Mouse (Mus musculus) G1E-ER4 (cell line): ENCODE measurements around the gene Gm20388. TPM values are rescaled to one million over a fixed set of nuclear protein-coding genes. Genes with fewer than 3 reads are reported as not detected.

Experiments
- GATA1 ChIP-seq: IDR thresholded peaks from one replicate; pipeline ENCODE4 v1.8.0; 2012; ENCODE audit warnings: low read length, inconsistent platforms
- polyA plus RNA-seq: library from polyadenylated mRNA; stranded (reverse); fragments of >175 nt; gene quantifications from 2 replicates; pipeline ENCODE4 v1.2.3, GENCODE M21; 2012

The Gm20388 gene
- polyA plus RNA-seq, 1 experiment = not detected

DNA sequence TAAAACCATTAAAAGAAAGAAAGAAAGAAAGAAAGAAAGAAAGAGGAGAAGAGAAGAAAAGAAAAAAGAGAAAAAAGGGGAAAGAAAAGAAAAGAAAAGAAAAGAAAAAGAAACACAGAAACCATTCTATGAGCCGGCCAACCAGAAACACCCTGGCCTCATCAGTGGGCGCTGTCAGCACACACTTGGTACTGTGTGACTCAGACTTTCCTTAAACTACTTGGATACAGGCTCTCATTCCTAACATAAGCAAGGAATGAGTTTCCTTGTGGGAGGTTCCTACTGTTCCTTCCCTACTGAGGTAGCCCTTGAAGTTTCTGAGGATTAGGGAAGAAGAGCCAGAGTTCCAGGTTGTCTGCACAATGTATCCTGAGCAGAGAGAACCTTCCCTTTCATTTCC is 3420.7 kb downstream of the Gm20388 start:
- TF ChIP-seq GATA1 = no peak

DNA sequence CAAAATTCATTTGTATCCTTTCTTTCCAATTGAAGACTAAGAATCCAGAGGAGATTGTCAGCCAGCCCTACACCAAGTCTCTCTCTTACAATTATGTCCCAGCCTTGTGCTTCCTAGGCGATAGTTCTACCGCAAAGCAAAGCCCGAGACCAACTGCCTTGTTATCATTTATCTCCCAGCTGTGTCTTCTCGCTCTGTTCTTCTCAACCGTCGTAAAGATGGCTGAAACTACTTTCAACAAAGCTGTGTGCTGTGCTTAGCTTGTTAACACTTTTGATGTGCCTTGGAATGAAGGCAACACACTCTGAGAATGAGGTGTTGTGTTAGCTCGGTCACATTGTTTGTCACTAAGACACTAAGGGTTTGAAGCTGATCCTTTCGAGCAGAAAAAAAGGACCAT is 3421.2 kb downstream of the Gm20388 start:
- TF ChIP-seq GATA1 = no peak

DNA sequence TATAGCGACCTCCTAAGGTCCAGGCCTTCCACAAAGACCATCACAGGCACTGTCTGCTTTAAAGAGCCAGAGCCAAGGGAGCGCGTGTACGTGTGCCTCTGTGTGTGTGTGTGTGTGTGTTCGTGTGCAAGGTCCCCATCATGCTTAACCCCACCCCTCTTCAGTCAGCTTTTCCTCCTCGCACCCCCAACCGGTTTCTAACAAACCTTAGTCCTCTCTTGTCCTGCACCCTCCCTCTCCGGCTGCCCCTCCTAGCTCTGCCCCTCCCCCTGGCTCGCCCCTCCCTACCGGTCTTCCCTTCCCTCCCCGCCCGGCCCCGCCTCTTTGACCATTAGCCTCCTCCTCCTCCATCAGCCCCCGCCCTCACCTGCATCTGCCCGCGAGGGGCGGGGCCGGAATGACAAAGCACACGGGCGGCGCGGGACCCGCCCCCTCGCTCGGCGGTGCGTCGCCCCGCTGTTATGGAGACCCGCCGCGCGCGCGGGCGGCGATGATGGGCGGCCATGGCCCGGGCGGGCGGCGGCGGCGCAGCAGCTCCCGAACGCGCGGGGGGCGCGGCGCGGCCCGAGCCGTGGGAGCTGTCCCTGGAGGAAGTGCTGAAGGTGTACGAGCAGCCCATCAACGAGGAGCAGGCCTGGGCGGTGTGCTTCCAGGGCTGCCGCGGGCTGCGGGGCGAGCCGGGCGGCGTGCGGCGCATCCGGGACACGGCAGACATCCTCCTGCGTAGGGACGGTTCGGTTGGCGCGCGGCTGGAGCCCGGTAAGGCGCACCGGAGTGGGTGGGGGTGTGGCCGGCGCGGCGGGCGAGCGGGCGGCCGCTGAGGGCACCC is 3421.8 kb downstream of the Gm20388 start, which contains the start of gene Spire2:
TSS of gene Spire2 (plus strand) at position 452 of the 829 bp plus-strand sequence.
- no peak for TF ChIP-seq GATA1

DNA sequence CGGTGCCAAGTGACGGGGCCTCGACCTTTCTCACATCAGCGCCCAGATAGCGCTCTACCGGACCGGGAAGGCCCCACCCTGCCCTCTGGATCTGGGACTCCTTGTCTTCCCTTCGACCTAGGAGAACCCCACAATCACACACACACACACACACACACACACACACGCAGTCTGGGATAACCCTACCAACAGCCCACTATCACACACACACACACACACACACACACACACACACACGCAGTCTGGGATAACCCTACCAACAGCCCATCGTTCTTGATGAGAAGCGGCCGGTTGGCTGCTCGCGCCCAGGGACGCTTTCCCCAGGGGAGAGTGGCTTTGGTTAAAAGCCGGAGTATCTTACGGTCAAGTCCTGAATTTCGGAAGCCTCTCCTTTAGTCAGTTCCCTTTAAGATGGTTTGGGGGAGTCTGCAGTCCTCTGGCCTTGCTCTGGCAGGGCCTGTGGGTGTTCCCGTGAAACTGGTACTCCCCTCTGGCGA is 3422.5 kb downstream of the Gm20388 start:
- TF ChIP-seq GATA1 = no peak

DNA sequence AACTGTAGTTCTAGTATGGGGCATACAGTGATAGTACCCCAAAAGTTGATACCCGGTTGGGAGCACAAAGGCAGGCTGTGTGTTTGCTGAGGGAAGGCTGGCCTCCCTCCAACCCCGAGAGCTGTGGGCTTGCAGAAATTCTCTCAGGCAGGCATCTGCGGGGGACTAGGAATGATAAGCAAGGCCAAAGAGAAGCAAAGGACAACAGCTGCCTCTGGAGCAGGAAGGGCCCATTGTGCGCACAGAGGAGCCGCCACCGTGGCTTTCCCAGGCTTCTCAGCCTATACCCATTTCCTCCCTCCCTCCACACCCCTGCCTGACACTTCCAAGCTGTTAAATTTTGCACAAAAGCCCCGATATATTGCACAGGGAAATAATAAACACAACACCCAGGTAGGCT is 3423.2 kb downstream of the Gm20388 start:
- no peak for TF ChIP-seq GATA1

DNA sequence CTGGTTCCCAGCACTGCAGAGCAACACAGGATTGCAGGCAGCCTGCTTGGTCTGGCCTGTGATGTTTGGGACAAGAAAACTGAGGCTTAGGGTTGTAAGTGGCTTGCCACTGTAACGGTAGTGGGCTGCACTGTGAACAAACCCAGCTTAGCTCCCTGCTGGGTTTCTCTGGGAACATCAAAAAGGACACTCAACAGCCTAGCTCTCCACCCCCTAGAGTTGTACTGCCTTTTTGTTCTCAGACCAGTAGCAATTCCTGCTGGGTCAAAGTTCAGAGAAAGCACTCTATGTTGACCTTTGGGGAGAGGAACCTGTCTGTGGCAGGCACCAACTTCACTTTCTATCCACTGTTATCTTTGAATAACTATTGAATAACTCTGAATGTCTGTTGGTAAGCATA is 3423.8 kb downstream of the Gm20388 start:
- no peak for TF ChIP-seq GATA1

DNA sequence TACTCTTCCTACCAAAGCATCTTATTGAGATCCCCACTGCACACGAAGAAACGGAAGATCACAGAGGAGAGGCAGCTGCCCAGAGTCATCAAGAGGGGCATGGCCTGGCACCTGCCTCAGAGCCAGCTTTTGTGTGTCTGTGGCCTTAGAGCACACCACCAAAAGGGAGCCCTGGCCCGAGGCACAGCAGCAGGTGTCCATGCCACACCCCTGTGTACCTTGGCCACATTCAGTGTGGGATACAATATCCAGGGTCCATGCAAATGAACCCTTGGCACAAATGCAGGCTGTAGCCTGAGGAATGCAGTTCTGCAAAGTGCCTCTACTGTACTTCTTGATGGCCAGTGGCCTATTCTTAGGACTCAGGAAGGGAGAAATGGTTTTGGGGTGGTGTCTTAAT is 3426.8 kb downstream of the Gm20388 start:
- no peak for TF ChIP-seq GATA1

DNA sequence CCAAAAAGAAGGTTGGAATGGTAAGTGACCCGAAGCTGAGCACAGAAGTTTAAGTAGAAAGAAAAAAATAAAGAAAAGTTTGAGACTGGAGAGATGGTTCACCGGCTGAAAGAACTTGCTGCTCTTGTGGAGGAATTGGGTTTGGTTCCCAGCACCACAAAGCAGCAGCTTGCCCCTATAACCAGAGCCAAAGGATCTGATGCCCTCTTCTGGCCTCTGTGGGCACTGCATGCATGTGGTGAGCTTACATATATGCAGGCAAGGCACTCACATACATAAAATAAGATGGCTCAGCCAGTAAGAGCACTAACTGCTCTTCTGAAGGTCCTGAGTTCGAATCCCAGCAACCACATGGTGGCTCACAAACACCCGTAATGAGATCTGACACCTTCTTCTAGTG is 3429.4 kb downstream of the Gm20388 start:
- no peak for TF ChIP-seq GATA1

DNA sequence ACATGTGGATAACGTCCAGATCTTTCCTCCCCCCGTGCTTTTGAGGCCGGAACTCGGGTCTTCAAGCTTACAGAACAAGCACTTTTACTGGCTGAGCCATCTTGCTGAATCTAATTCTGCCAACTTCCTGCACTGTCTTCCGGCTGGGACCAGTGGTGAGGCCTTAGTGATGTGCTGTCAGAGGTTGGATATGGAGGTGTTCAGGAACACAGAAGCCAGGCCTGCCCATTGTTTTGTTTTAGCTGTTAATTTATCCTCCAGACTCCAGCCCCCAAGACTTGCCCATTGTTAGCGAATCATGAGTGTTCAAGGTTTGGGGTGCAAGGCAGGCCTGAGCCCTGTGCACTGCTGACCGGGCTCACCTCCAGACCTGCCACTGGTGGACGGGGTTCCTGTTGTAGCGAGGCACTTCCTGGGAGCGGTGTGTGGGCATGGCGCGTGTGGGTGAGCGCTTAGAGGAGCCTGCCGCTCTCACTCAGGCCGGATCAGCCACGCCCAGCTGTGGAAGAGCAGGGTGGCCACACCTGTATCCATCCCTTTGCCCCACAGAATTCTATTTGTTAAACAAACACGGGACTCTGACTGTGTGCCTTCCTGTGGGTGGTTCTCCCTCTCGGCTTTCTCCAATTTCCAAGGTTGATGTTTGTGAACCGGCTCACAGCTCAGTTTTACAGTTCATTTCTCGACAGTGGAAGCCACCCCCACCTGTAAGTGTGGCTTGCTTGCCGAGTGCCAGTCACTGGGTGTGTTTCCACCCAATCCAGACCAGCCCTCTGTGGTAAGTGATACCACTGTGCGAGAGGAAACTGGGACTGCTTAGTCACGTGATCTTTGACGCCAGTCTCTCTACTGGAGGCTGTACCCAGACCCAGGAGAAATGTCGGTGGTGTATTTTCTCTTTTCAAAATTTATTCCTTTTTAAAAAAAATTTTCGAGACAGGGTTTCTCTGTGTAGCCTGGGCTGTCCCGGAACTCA is 3430.7 kb downstream of the Gm20388 start:
- no peak for TF ChIP-seq GATA1

DNA sequence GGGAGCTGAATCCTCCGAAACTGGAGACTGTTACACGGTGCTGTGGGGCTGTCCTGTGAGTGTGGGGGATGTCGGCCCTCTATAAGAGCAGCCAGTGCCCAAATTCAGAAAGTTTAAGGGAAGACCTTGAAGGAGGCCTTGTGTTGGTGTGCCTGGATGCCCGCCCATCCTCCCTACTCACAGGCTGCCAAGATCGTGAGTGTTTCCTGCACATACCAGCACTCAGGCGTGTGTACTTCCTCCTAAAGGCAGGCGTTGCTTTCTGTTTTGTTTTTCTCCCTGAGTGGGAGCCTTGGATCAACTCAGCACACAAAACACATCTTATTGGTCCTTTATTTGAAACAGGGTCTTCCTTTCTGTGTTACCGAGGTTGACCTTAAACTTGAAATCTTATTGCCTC is 3431.6 kb downstream of the Gm20388 start:
- TF ChIP-seq GATA1 = no peak

DNA sequence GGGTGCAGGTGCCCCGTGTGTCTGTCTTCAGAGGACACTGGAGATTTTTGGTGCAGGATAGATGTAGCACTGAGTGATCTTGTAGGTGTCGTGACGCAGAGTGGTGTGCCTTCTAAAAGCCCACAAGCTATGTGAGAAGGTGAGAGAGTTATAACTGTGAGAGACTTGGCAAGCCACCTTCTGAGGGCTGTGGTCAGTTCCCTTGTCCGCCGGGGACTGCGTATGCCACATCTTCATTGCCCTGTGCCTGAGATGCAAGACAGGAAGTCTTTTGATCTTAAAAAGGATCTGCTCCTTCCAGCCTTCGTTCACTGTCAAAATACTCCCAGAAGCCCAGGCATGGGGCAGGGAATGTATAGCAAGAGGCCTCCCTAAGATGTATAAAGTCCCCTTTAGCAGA is 3432.3 kb downstream of the Gm20388 start:
- TF ChIP-seq GATA1 = no peak

DNA sequence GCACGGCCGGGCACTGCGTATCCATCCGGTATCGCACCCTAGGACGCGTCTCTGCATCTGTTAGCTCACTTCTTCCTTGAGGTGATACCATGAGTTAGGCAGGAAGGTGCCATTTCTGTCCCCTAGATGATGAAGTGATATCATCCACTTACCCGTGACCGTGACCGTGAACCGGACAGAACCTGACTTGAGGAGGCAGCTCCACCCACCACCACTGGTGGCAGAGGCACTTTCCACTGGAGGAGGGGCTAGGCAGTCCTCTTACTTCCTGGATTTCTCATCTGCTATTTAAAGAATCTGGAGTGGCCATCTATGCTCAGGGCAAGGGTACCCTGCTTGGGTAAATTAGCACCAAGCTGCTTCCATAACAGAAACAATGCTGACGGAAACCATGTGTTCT is 3432.8 kb downstream of the Gm20388 start:
- TF ChIP-seq GATA1 = no peak

DNA sequence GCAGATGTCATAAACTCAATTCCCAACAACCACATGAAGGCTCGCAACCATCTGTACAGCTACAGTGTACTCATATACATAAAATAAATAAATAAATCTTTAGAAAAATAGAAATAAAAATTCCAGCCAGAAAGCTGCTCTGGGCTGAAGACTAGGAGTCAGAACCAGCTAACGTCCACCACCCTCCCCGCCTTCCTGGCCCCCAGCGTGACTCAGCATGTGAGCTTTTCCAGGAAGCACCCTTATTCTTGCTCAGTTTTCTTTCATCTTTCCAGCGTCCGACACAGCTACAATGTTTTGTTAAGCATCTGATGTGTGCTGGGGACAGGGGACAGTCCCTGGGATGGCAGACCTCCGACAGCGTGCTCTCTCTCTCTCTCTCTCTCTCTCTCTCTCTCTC is 3434.5 kb downstream of the Gm20388 start:
- no peak for TF ChIP-seq GATA1

DNA sequence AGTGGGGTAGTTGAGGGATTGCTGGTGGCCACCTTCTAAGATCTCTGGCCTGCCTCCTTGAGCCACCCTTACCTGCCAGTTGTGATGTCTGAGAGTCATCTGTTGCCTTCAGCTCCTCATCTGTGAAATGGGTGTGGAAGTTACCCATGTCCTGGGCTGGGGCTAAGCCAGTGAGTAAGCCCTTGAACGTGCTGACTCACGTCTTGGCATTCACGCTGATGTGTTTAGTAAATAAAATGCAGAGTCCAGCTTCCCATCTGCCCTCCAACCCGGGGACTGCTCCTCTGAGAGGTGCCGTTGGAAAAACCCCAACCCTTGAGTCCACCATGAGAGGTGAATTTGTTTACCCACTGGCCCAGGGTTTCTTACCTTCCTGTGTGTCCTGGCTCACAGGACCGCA is 3435.2 kb downstream of the Gm20388 start:
- no peak for TF ChIP-seq GATA1

DNA sequence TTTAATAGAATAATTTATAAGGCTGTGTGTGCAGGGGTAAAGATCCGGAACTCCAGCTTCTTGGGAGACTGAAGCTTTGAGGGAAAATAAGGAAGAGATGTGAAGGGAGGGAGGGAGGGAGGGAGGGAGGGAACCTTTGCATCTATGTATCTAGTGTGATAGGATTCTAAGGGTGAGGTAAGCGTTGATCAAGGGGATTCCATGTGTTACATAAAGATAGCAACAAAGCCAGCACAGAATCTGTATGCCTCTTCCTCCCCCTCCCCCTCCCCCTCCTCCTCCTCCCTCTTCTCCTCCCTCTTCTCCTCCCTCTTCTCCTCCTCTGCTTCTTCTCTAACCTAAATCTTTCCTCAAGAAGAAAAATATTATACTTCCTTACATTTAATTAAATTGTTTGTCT is 3436.7 kb downstream of the Gm20388 start:
- TF ChIP-seq GATA1 = no peak

DNA sequence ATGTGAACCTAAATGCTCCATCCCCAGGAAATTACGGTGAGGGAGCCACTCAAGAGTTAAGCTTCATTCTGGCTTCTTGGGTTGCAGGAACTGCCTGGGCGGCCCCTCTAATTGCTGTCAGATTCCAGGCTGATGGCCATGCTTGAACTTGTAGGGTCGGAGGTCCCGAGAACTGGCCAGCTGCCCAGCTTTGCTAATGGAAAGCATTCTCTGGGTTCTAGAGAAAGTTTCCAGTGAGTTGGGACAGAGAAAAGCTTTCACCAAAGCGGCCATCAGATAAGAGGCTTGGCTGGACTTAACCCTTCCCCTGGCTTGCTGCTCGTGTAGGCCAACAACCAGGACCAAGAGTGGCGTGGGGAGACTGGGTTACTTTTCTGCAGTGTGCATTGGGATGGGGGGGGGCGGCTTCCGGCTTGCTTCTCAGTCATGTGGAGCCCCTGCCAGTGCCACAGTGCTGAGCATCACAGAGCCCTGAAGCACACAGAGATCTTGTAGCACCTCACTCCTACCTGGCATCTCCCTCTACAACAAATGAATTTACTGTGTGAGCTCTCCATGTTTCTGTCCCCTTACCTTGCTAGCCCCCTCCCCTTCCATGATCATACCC is 3437.7 kb downstream of the Gm20388 start:
- no peak for TF ChIP-seq GATA1

DNA sequence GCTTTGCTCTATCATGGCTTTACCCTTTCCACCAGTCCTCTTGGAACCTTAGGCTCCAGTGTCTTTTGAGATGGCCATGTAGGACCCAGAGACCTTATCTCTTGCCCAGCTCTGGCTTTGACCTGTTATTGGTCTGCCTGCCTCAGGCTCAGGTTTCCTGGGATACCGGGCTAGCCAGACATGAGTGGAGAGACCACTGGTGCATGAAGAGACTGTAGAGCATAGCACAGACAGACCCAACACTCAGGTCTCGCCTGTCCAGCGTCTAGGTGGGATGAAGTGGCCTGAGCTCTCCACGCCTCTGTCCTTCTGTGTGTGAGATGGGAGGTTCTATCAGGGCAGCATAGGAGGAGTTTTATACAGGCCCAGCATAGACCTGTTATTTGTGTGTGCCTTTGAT is 3438.4 kb downstream of the Gm20388 start:
- TF ChIP-seq GATA1 = no peak
